8 mouse cellular contexts compared by ENCODE assay signal in genomic region chr10:43478751-43479435, GRCm38 (mm10). TPM values are rescaled to one million over a fixed set of nuclear protein-coding genes. Genes with fewer than 3 reads are reported as not detected.
DNase-seq lines count a peak whose midpoint lies in the region; ATAC-seq and TF ChIP-seq lines count a peak whose summit lies in the region.

Gene Bend3 (plus strand): TSS chr10:43478831.

- TF ChIP-seq CTCF in G1E (IDR thresholded peaks at IDR 0.05; ENCODE audit: low read depth, low read length), result no peak

- H3K27ac ChIP-seq in hindbrain, embryonic 12.5 days, result peak within 1 kb of the TSS; percentile 99

- peaks cover 6% of the 10 kb centered on the region for H3K36me3 ChIP-seq in G1E (replicated peaks)
- no peaks in the 10 kb centered on the region for H3K36me3 ChIP-seq in hindbrain, embryonic 12.5 days

- no peak for ATAC-seq in G1E (ENCODE audit: extremely low read depth, insufficient number of reproducible peaks, low FRiP score, poor library complexity, severe bottlenecking)
- peak; percentile 32 for ATAC-seq in frontal cortex, adult (ENCODE audit: low TSS enrichment)
- peak; percentile 72 for ATAC-seq in hindbrain, embryonic 12.5 days (ENCODE audit: low FRiP score)

- peak; percentile 28 for DNase-seq in G1E (ENCODE audit: low spot score)
- DNase-seq in cerebellum, adult 11-12 months, result peak; percentile 59
- DNase-seq in left cerebral cortex, adult 11 months (ENCODE audit: low spot score), result peak; percentile 35
- DNase-seq in lung, postnatal 25 days (ENCODE audit: low spot score), result peak; percentile 27
- DNase-seq in right cerebral cortex, adult 18-20 months, result peak; percentile 54
- DNase-seq in urinary bladder, postnatal 10 days (ENCODE audit: low spot score), result peak; percentile 22

- H3K9me3 ChIP-seq in G1E (replicated peaks), result no peaks in the 10 kb centered on the region
- no peaks in the 10 kb centered on the region for H3K9me3 ChIP-seq in hindbrain, embryonic 12.5 days (replicated peaks)

- peak within 1 kb of the TSS; percentile 82 for H3K4me2 ChIP-seq in hindbrain, embryonic 12.5 days (replicated peaks)

- WGBS in hindbrain, embryonic 12.5 days, result under 1% methylated on average over 56 of the region's 101 CpGs

- H3K4me1 ChIP-seq in G1E (ENCODE audit: insufficient read depth, low read depth, low read length), result peaks cover 31% of the 10 kb centered on the region
- peaks cover 45% of the 10 kb centered on the region for H3K4me1 ChIP-seq in hindbrain, embryonic 12.5 days

- peak within 1 kb of the TSS; percentile 78 for H3K4me3 ChIP-seq in G1E (ENCODE audit: low read depth, low read length)
- H3K4me3 ChIP-seq in hindbrain, embryonic 12.5 days, result peak within 1 kb of the TSS; percentile 73

- no peaks in the 10 kb centered on the region for H3K27me3 ChIP-seq in G1E (ENCODE audit: insufficient read depth, low read length)
- H3K27me3 ChIP-seq in hindbrain, embryonic 12.5 days, result no peaks in the 10 kb centered on the region

- peak within 1 kb of the TSS; percentile 95 for H3K9ac ChIP-seq in hindbrain, embryonic 12.5 days

RNA-seq across cellular contexts. Expression of gene Bend3, which starts in this region (rescaled TPM):
- total RNA-seq in G1E (2014; fragmentation: Nextera tagmentation) (13.3 and 13.8 TPM in 2 replicates), G1E (2017) (4.1 and 4.8 TPM in 2 replicates)
- polyA plus RNA-seq in G1E (2012), result 7.2 and 7.6 TPM in 2 replicates
- polyA plus RNA-seq in hindbrain, embryonic 12.5 days (2016; fragmentation: Nextera tagmentation; extraction: Ambion mirVana), result 6.7 and 7.3 TPM in 2 replicates
